Mouse (Mus musculus) hindbrain, embryonic 10.5 days (tissue): ENCODE data around the gene Htr6. TPM values are rescaled to one million over a fixed set of nuclear protein-coding genes. Genes with fewer than 3 reads are reported as not detected.

Experiments
- DNase-seq: peaks from one replicate; pipeline ENCODE4 v3.0.0-alpha.2; 2017; ENCODE audit warnings: low spot score
- H3K27ac ChIP-seq: fragments of 300-500 bp; sonication (generic); 2 replicates; pipeline ENCODE4 v1.5.1; 2016; ENCODE audit warnings: mild to moderate bottlenecking, moderate library complexity
- H3K27me3 ChIP-seq: fragments of 300-500 bp; sonication (generic); 2 replicates; pipeline ENCODE4 v1.6.1; 2016; ENCODE audit warnings: mild to moderate bottlenecking; ENCODE audit not compliant: poor library complexity, insufficient read depth, severe bottlenecking
- H3K36me3 ChIP-seq: fragments of 300-500 bp; sonication (generic); 2 replicates; pipeline ENCODE4 v1.6.1; 2016; ENCODE audit warnings: mild to moderate bottlenecking, moderate library complexity
- H3K4me1 ChIP-seq: fragments of 300-500 bp; sonication (generic); replicated peaks from 2 replicates; pipeline ENCODE4 v1.6.1; 2016; ENCODE audit warnings: mild to moderate bottlenecking
- H3K4me3 ChIP-seq: fragments of 300-500 bp; sonication (generic); 2 replicates; pipeline ENCODE4 v1.5.1; 2016; ENCODE audit warnings: mild to moderate bottlenecking, moderate library complexity
- H3K9me3 ChIP-seq: fragments of 300-500 bp; sonication (generic); 2 replicates; pipeline ENCODE4 v1.6.1; 2016; ENCODE audit warnings: mild to moderate bottlenecking, moderate library complexity
- WGBS: fragments of 180-500 bp; shearing (Covaris S2); methylation state at CpG from one replicate; pipeline ENCODE4 v1.1.7; 2016; 5-methylcytosine and 5-hydroxymethylcytosine counted together
- polyA plus RNA-seq: library from polyadenylated mRNA; unstranded; fragments of >200 nt; fragmentation: Nextera tagmentation; extraction: Ambion mirVana; gene quantifications from 2 replicates; pipeline ENCODE4 v1.2.1, GENCODE M21; 2016

Gene Htr6
- polyA plus RNA-seq, 1 experiment from 2014 or later, result 0.08 TPM

- Histone ChIP-seq H3K4me3 (no peak overlapping the region), H3K36me3 (0 out of 2 replicates have a peak, but pooled peaks cover under 1% of the 10 kb centered on the region), H3K27ac (no peak overlapping the region), H3K4me1 (peaks cover 21% of the 10 kb centered on the region), H3K27me3 (peaks cover 45% of the 10 kb centered on the region), H3K9me3 (peaks cover 10% of the 10 kb centered on the region; the same call in 1 of the 2 replicates)
- 84% methylated on average over 5 of the region's 5 CpGs for WGBS
- no peak for DNase-seq
Measured at GRCm38 (mm10) chr4:139096201-139096600, 20.8 kb upstream of the Htr6 start.

GRCm38 (mm10) chr4:139095406-139095805, 20.0 kb upstream of the Htr6 start:
- Histone ChIP-seq H3K4me1 (peaks cover 29% of the 10 kb centered on the region), H3K36me3 (no peaks in the 10 kb centered on the region), H3K4me3 (no peak overlapping the region), H3K27ac (no peak overlapping the region), H3K27me3 (peaks cover 53% of the 10 kb centered on the region), H3K9me3 (peaks cover 10% of the 10 kb centered on the region; the same call in 1 of the 2 replicates)
- WGBS, result 38% methylated on average over 1 of the region's 1 CpGs
- DNase-seq, result no peak

- Histone ChIP-seq H3K27ac (peak overlapping the region; percentile 78), H3K9me3 (peaks cover 10% of the 10 kb centered on the region; the same call in 1 of the 2 replicates), H3K27me3 (peaks cover 74% of the 10 kb centered on the region), H3K4me3 (peak overlapping the region; percentile 61), H3K4me1 (peaks cover 30% of the 10 kb centered on the region), H3K36me3 (no peaks in the 10 kb centered on the region)
- DNase-seq, result no peak
- WGBS, result 22% methylated on average over 13 of the region's 13 CpGs
Measured at GRCm38 (mm10) chr4:139093196-139093530, 17.8 kb upstream of the Htr6 start.

- H3K4me3 ChIP-seq, result peak within 1 kb of the TSS; percentile 61
- H3K36me3 ChIP-seq, result no peaks in the 10 kb centered on the region
- under 1% methylated on average over 98 of the region's 105 CpGs for WGBS
- peak; percentile 35 for DNase-seq
- H3K27ac ChIP-seq, result peak within 1 kb of the TSS; percentile 78
- peaks cover 80% of the 10 kb centered on the region for H3K27me3 ChIP-seq
- peaks cover 10% of the 10 kb centered on the region; the same call in 1 of the 2 replicates for H3K9me3 ChIP-seq
- H3K4me1 ChIP-seq, result peaks cover 30% of the 10 kb centered on the region
Measured at GRCm38 (mm10) chr4:139092356-139093195, 17.2 kb upstream of the Htr6 start, which contains the start of gene Nbl1. Gene Nbl1, minus strand, starts transcription at chr4:139092993.

GRCm38 (mm10) chr4:139091478-139092355, 16.3 kb upstream of the Htr6 start:
- H3K27ac ChIP-seq, result peak overlapping the region; percentile 78
- H3K4me1 ChIP-seq, result peaks cover 30% of the 10 kb centered on the region
- H3K9me3 ChIP-seq, result peaks cover 10% of the 10 kb centered on the region; the same call in 1 of the 2 replicates
- peak; percentile 58 for DNase-seq
- WGBS, result 2% methylated on average over 28 of the region's 28 CpGs
- peaks cover 88% of the 10 kb centered on the region for H3K27me3 ChIP-seq
- peak overlapping the region; percentile 61 for H3K4me3 ChIP-seq
- H3K36me3 ChIP-seq, result no peaks in the 10 kb centered on the region

GRCm38 (mm10) chr4:139091066-139091465, 15.7 kb upstream of the Htr6 start:
- Histone ChIP-seq H3K4me3 (peak overlapping the region; percentile 61), H3K27ac (peak overlapping the region; percentile 78; the same call in 1 of the 2 replicates), H3K9me3 (peaks cover 10% of the 10 kb centered on the region; the same call in 1 of the 2 replicates), H3K27me3 (peaks cover 90% of the 10 kb centered on the region), H3K36me3 (no peaks in the 10 kb centered on the region), H3K4me1 (peaks cover 30% of the 10 kb centered on the region)
- DNase-seq, result peak; percentile 24
- 22% methylated on average over 7 of the region's 7 CpGs for WGBS

- H3K4me1 ChIP-seq, result peaks cover 30% of the 10 kb centered on the region
- peaks cover 9% of the 10 kb centered on the region; the same call in 1 of the 2 replicates for H3K9me3 ChIP-seq
- no peak for DNase-seq
- H3K27me3 ChIP-seq, result peaks cover 90% of the 10 kb centered on the region
- WGBS, result 66% methylated on average over 15 of the region's 15 CpGs
- no peak overlapping the region for H3K4me3 ChIP-seq
- no peaks in the 10 kb centered on the region for H3K36me3 ChIP-seq
- no peak overlapping the region for H3K27ac ChIP-seq
Measured at GRCm38 (mm10) chr4:139090303-139090940, 15.1 kb upstream of the Htr6 start.

- peaks cover 89% of the 10 kb centered on the region for H3K27me3 ChIP-seq
- no peaks in the 10 kb centered on the region for H3K36me3 ChIP-seq
- H3K27ac ChIP-seq, result no peak overlapping the region
- H3K9me3 ChIP-seq, result no peaks in the 10 kb centered on the region
- H3K4me3 ChIP-seq, result no peak overlapping the region
- H3K4me1 ChIP-seq, result peaks cover 30% of the 10 kb centered on the region
- DNase-seq, result no peak
- 58% methylated on average over 9 of the region's 9 CpGs for WGBS
Measured at GRCm38 (mm10) chr4:139088982-139089671, 13.8 kb upstream of the Htr6 start.

GRCm38 (mm10) chr4:139086984-139087383, 11.6 kb upstream of the Htr6 start:
- Histone ChIP-seq H3K36me3 (no peaks in the 10 kb centered on the region), H3K4me1 (peaks cover 34% of the 10 kb centered on the region), H3K4me3 (no peak overlapping the region), H3K27me3 (peaks cover 68% of the 10 kb centered on the region), H3K27ac (no peak overlapping the region), H3K9me3 (no peaks in the 10 kb centered on the region)
- DNase-seq, result no peak
- WGBS, result 65% methylated on average over 4 of the region's 4 CpGs

GRCm38 (mm10) chr4:139086037-139086436, 10.7 kb upstream of the Htr6 start:
- H3K9me3 ChIP-seq, result no peaks in the 10 kb centered on the region
- H3K4me1 ChIP-seq, result peaks cover 31% of the 10 kb centered on the region
- peak; percentile 82 for DNase-seq
- H3K27me3 ChIP-seq, result peaks cover 65% of the 10 kb centered on the region
- 22% methylated on average over 5 of the region's 5 CpGs for WGBS
- H3K36me3 ChIP-seq, result no peaks in the 10 kb centered on the region
- no peak overlapping the region for H3K4me3 ChIP-seq
- H3K27ac ChIP-seq, result no peak overlapping the region

GRCm38 (mm10) chr4:139085337-139085736, 10.0 kb upstream of the Htr6 start:
- Histone ChIP-seq H3K36me3 (no peaks in the 10 kb centered on the region), H3K4me1 (peaks cover 25% of the 10 kb centered on the region), H3K9me3 (no peaks in the 10 kb centered on the region), H3K4me3 (no peak overlapping the region), H3K27me3 (peaks cover 58% of the 10 kb centered on the region), H3K27ac (no peak overlapping the region)
- WGBS, result 80% methylated on average over 11 of the region's 11 CpGs
- no peak for DNase-seq
